Mouse (Mus musculus) liver, postnatal 0 days (tissue): ENCODE measurements around the gene Zfp628. TPM values are rescaled to one million over a fixed set of nuclear protein-coding genes. Genes with fewer than 3 reads are reported as not detected.

ENCODE experiments used
- ATAC-seq: fragments of 200-750 bp; cut with Nextera tagmentation; 2 replicates; pipeline ENCODE4 v1.8.0; 2017; ENCODE audit warnings: mild to moderate bottlenecking, moderate library complexity
- DNase-seq: peaks from one replicate; pipeline ENCODE4 v3.0.0-alpha.2; 2016
- H3K27ac ChIP-seq: fragments of 300-500 bp; sonication (generic); 2 replicates; pipeline ENCODE4 v1.5.1; 2014; ENCODE audit warnings: antibody characterized with exemption, moderate library complexity, mild to moderate bottlenecking, low read depth
- H3K27me3 ChIP-seq: fragments of 300-500 bp; sonication (generic); 2 replicates; pipeline ENCODE4 v1.6.1; 2014; ENCODE audit warnings: low read length, control low read depth, mixed read lengths; ENCODE audit not compliant: insufficient read depth
- H3K36me3 ChIP-seq: fragments of 300-500 bp; sonication (generic); replicated peaks from 2 replicates; pipeline ENCODE4 v1.6.1; 2014; ENCODE audit warnings: mild to moderate bottlenecking, control low read depth, low read length, moderate library complexity, mixed read lengths; ENCODE audit not compliant: insufficient read depth
- H3K4me1 ChIP-seq: fragments of 300-500 bp; sonication (generic); 2 replicates; pipeline ENCODE4 v1.6.1; 2014; ENCODE audit warnings: antibody characterized with exemption, mild to moderate bottlenecking, control low read depth; ENCODE audit not compliant: insufficient read depth
- H3K4me2 ChIP-seq: fragments of 300-500 bp; sonication (generic); 2 replicates; pipeline ENCODE4 v1.6.1; 2014; ENCODE audit warnings: low read depth, mild to moderate bottlenecking, low read length, moderate library complexity, mixed read lengths
- H3K4me3 ChIP-seq: fragments of 300-500 bp; sonication (generic); 2 replicates; pipeline ENCODE4 v1.5.1; 2014; ENCODE audit warnings: low read depth, low read length
- H3K9ac ChIP-seq: fragments of 300-500 bp; sonication (generic); replicated peaks from 2 replicates; pipeline ENCODE4 v1.6.1; 2014; ENCODE audit warnings: mild to moderate bottlenecking, moderate library complexity
- H3K9me3 ChIP-seq: fragments of 300-500 bp; sonication (generic); 2 replicates; pipeline ENCODE4 v1.6.1; 2016; ENCODE audit warnings: mild to moderate bottlenecking, control low read depth, low read length, mixed read lengths
- CTCF ChIP-seq: sonication (generic); IDR thresholded peaks from 2 replicates; pipeline ENCODE4 v1.5.1; 2016; ENCODE audit warnings: antibody characterized with exemption, low read depth
- EP300 ChIP-seq: IDR thresholded peaks from 2 replicates; pipeline ENCODE4 v1.6.1; 2016; ENCODE audit warnings: antibody characterized with exemption, low read depth, mild to moderate bottlenecking
- WGBS: fragments of 180-500 bp; shearing (Covaris S2); extraction: QIAGEN DNeasy Blood & Tissue Kit; methylation state at CpG from one replicate; pipeline ENCODE4 v1.1.7; 2014; ENCODE audit not compliant: insufficient replicate concordance; 5-methylcytosine and 5-hydroxymethylcytosine counted together
- polyA plus RNA-seq: library from polyadenylated mRNA; unstranded; fragments of >200 nt; fragmentation: Nextera tagmentation; extraction: Ambion mirVana; gene quantifications from 2 replicates; pipeline ENCODE4 v1.2.1, GENCODE M21; 2015

Gene Zfp628
- polyA plus RNA-seq, 1 experiment from 2014 or later: 1.0 TPM

DNA sequence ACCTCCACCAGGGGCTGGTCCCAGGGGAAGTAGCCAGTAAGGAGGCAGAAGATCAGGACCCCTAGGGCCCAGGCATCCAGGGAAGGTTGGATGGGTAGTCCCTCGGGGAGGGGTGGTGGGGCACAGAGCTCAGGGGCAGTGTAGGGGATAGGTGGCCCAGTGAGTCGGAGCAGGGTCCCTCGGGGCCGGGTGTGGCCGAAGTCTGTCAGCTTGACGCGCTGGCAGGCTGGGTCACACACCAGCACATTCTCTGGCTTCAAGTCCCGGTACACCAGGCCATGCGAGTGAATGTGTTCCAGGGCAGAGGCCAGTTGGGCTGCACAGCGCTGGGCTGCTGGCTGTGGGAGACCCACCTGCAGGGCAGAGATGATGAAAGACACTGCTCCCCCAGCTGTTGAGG, 42.3 kb downstream of the Zfp628 start:
- WGBS: 77% methylated on average over 10 of the region's 10 CpGs

GRCm38 (mm10) chr7:4963527-4963926, 48.5 kb downstream of the Zfp628 start:
- no peaks in the 10 kb centered on the region for H3K27me3 ChIP-seq
- no peaks in the 10 kb centered on the region for H3K4me1 ChIP-seq
- H3K4me2 ChIP-seq: no peak overlapping the region
- no peaks in the 10 kb centered on the region for H3K9me3 ChIP-seq
- H3K4me3 ChIP-seq: no peak overlapping the region
- no peak for DNase-seq
- TF ChIP-seq EP300 (no peak), CTCF (no peak)
- no peak overlapping the region for H3K27ac ChIP-seq
- no peak overlapping the region for H3K9ac ChIP-seq
- H3K36me3 ChIP-seq: no peaks in the 10 kb centered on the region
- WGBS: 58% methylated on average over 5 of the region's 5 CpGs
- no peak for ATAC-seq

More for the DNA sequence above, 42.3 kb downstream of the Zfp628 start:
- Histone ChIP-seq H3K27ac (no peak overlapping the region), H3K4me2 (no peak overlapping the region), H3K4me1 (no peaks in the 10 kb centered on the region), H3K36me3 (no peaks in the 10 kb centered on the region), H3K27me3 (no peaks in the 10 kb centered on the region), H3K9me3 (no peaks in the 10 kb centered on the region), H3K9ac (no peak overlapping the region), H3K4me3 (no peak overlapping the region)
- ATAC-seq (no peak), DNase-seq (no peak)
- TF ChIP-seq EP300: no peak
- TF ChIP-seq CTCF: no peak

DNA sequence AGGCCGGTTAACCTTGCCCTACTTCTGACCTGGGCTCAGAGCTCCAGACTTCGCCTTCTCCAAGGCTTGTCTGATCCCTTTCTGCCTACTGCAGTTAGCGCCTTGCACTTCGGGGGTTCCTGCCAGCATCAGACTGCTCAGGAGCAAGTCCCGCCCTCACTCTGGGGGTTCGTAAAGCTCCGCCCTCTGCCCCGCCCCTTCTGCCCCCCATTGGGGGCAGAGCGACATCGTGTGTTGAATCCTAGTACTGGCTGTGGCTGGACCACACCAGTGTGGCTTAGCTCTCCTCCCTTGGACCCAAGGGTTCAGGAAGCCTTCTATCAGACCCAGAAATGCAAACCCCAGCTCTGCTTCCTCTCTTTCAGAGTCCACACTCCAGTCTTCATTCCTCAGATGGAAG, 49.3 kb downstream of the Zfp628 start, which contains the start of gene Sbk2:
Sbk2 (minus strand) TSS at position 135 of the 400 bp plus-strand sequence.
- Histone ChIP-seq H3K9ac (no peak within 1 kb of the TSS), H3K27me3 (no peaks in the 10 kb centered on the region), H3K27ac (no peak within 1 kb of the TSS), H3K9me3 (no peaks in the 10 kb centered on the region), H3K4me2 (peak within 1 kb of the TSS; percentile 24; the same call in 1 of the 2 replicates), H3K4me3 (no peak within 1 kb of the TSS), H3K4me1 (no peaks in the 10 kb centered on the region), H3K36me3 (no peaks in the 10 kb centered on the region)
- DNase-seq (peak; percentile 84), ATAC-seq (peak; percentile 89)
- no peak for TF ChIP-seq EP300
- TF ChIP-seq CTCF: peak; percentile 79
- WGBS: 3% methylated on average over 10 of the region's 10 CpGs

- Histone ChIP-seq H3K27ac (no peak overlapping the region), H3K4me2 (no peak overlapping the region), H3K27me3 (no peaks in the 10 kb centered on the region), H3K4me1 (no peaks in the 10 kb centered on the region), H3K36me3 (no peaks in the 10 kb centered on the region), H3K9me3 (no peaks in the 10 kb centered on the region), H3K9ac (no peak overlapping the region), H3K4me3 (no peak overlapping the region)
- TF ChIP-seq CTCF (no peak), EP300 (no peak)
- ATAC-seq (no peak), DNase-seq (no peak)
- 74% methylated on average over 5 of the region's 5 CpGs for WGBS
Measured at GRCm38 (mm10) chr7:4964988-4965387, 50.0 kb downstream of the Zfp628 start.

DNA sequence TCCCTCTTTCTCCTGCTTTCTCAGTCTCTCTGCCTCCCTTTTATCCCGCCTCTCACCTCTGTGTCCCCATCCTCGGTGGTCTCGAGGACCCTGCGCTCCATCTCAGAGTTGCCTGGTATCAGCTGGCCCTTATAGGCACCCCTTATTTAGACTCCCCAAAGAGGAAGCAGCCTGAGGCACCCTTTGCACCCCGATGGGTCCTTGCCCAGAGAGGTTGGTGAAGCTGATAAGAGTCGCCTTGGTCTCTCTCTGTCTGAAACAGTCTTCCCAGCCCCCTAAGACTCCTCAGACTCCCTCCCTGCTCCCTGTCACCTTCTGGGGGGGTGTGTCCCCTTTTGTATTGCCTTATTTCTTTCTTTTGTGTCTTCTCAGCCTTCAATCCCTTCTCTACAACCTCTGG, 56.1 kb downstream of the Zfp628 start, which contains the start of gene Sbk3:
Sbk3 (minus strand) TSS at position 101 of the 400 bp plus-strand sequence.
- DNase-seq (no peak), ATAC-seq (no peak)
- 35% methylated on average over 6 of the region's 6 CpGs for WGBS
- Histone ChIP-seq H3K9ac (no peak within 1 kb of the TSS), H3K27ac (no peak within 1 kb of the TSS), H3K4me2 (no peak within 1 kb of the TSS), H3K36me3 (no peaks in the 10 kb centered on the region), H3K4me3 (no peak within 1 kb of the TSS), H3K27me3 (no peaks in the 10 kb centered on the region), H3K4me1 (no peaks in the 10 kb centered on the region), H3K9me3 (no peaks in the 10 kb centered on the region)
- no peak for TF ChIP-seq CTCF

Other genes starting within 250 kb of the Zfp628 start
- 27.6 and 33.1 TPM in 2 replicates for gene Hspbp1, start 230.1 kb upstream of the Zfp628 start, polyA plus RNA-seq
- not detected in 2 replicates for gene Brsk1, start 224.6 kb upstream of the Zfp628 start, polyA plus RNA-seq
- 0.29 and 0.34 TPM in 2 replicates for gene Tmem150b, start 190.0 kb upstream of the Zfp628 start, polyA plus RNA-seq
- 25.9 and 33.6 TPM in 2 replicates for gene Kmt5c, start 175.1 kb upstream of the Zfp628 start, polyA plus RNA-seq
- gene Cox6b2, start 162.1 kb upstream of the Zfp628 start, polyA plus RNA-seq: 63.8 and 68.7 TPM in 2 replicates
- gene Fam71e2, start 143.9 kb upstream of the Zfp628 start, polyA plus RNA-seq: not detected in 2 replicates
- gene Il11, start 132.4 kb upstream of the Zfp628 start, polyA plus RNA-seq: 0.07 TPM in 1 of 2 replicates, not detected in the other
- gene Tmem190, start 132.3 kb upstream of the Zfp628 start, polyA plus RNA-seq: 0.34 TPM in 1 of 2 replicates, not detected in the other
- gene Tmem238, start 125.6 kb upstream of the Zfp628 start, polyA plus RNA-seq: 23.6 and 24.2 TPM in 2 replicates
- gene Rpl28, start 122.3 kb upstream of the Zfp628 start, polyA plus RNA-seq: 280 and 288 TPM in 2 replicates
- 135 and 139 TPM in 2 replicates for gene Ube2s, start 102.6 kb upstream of the Zfp628 start, polyA plus RNA-seq
- gene Shisa7, start 70.5 kb upstream of the Zfp628 start, polyA plus RNA-seq: not detected in 2 replicates
- 8.0 and 8.3 TPM in 2 replicates for gene Isoc2b, start 45.0 kb upstream of the Zfp628 start, polyA plus RNA-seq
- gene Isoc2a, start 38.1 kb upstream of the Zfp628 start, polyA plus RNA-seq: 2.3 and 2.4 TPM in 2 replicates
- not detected in 2 replicates for gene Gm36210, start 8.7 kb upstream of the Zfp628 start, polyA plus RNA-seq
- gene Nat14, start 6.8 kb downstream of the Zfp628 start, polyA plus RNA-seq: 0.09 and 0.20 TPM in 2 replicates
- gene Ssc5d, start 10.6 kb downstream of the Zfp628 start, polyA plus RNA-seq: 0.06 TPM in 2 replicates
- 0.09 TPM in 1 of 2 replicates, not detected in the other for gene Sbk2, start 49.2 kb downstream of the Zfp628 start, polyA plus RNA-seq
- not detected in 2 replicates for gene Sbk3, start 56.0 kb downstream of the Zfp628 start, polyA plus RNA-seq
- gene Zfp579, start 80.9 kb downstream of the Zfp628 start, polyA plus RNA-seq: 3.2 and 4.0 TPM in 2 replicates
- 9.1 and 10.4 TPM in 2 replicates for gene Zfp524, start 99.2 kb downstream of the Zfp628 start, polyA plus RNA-seq
- 9.6 and 10.1 TPM in 2 replicates for gene Fiz1, start 99.5 kb downstream of the Zfp628 start, polyA plus RNA-seq
- 1.8 and 2.1 TPM in 2 replicates for gene Gm44973, start 100.3 kb downstream of the Zfp628 start, polyA plus RNA-seq
- gene Zfp865, start 105.2 kb downstream of the Zfp628 start, polyA plus RNA-seq: 1.2 and 1.3 TPM in 2 replicates
- 0.12 TPM in 1 of 2 replicates, not detected in the other for gene Ccdc106, start 105.3 kb downstream of the Zfp628 start, polyA plus RNA-seq
- not detected in 2 replicates for gene 4632433K11Rik, start 118.9 kb downstream of the Zfp628 start, polyA plus RNA-seq
- gene Zfp784, start 123.2 kb downstream of the Zfp628 start, polyA plus RNA-seq: 1.9 and 2.4 TPM in 2 replicates
- 3.2 and 4.4 TPM in 2 replicates for gene Zfp580, start 136.3 kb downstream of the Zfp628 start, polyA plus RNA-seq
- 34.7 and 36.8 TPM in 2 replicates for gene U2af2, start 146.9 kb downstream of the Zfp628 start, polyA plus RNA-seq
- gene Epn1, start 165.0 kb downstream of the Zfp628 start, polyA plus RNA-seq: 34.7 and 38.0 TPM in 2 replicates
- not detected in 2 replicates for gene Rfpl4, start 201.7 kb downstream of the Zfp628 start, polyA plus RNA-seq
- gene Rasl2-9, start 210.7 kb downstream of the Zfp628 start, polyA plus RNA-seq: 0.42 and 0.78 TPM in 2 replicates
- gene Vmn1r55, start 234.5 kb downstream of the Zfp628 start, polyA plus RNA-seq: not detected in 2 replicates